Mouse (Mus musculus): Measurements from ENCODE around the gene Col4a3. TPM values are rescaled to one million over a fixed set of nuclear protein-coding genes. Genes with fewer than 3 reads are reported as not detected.
A peak's percentile ranks its signal among the peaks of the same experiment; 100 is the strongest.

The Col4a3 gene
- total and polyA plus RNA-seq, 2 experiments = 0.28 to 1.2 TPM

- no peaks in the 10 kb centered on the region for H3K36me3 ChIP-seq (ENCODE audit: control insufficient read depth, insufficient read depth, low read length)
- no peak overlapping the region for H3K27ac ChIP-seq (replicated peaks; ENCODE audit: insufficient read depth, low read depth, low read length)
- no peaks in the 10 kb centered on the region for H3K27me3 ChIP-seq (ENCODE audit: control insufficient read depth, insufficient read depth, low read length)
- no peak overlapping the region for H3K9ac ChIP-seq (ENCODE audit: low read depth, low read length)
- H3K4me1 ChIP-seq (ENCODE audit: control insufficient read depth, insufficient read depth, low read length) = no peaks in the 10 kb centered on the region
- 85% methylated on average over 6 of the region's 6 CpGs for WGBS
- TF ChIP-seq CTCF (IDR thresholded peaks at IDR 0.05; ENCODE audit: low read depth, low read length) (no peak), POLR2A (IDR thresholded peaks at IDR 0.05; ENCODE audit: extremely low read depth, insufficient read depth, low read length) (no peak)
- no peaks in the 10 kb centered on the region for H3K79me2 ChIP-seq (ENCODE audit: control insufficient read depth, insufficient read depth, low read length)
- no peak overlapping the region for H3K4me3 ChIP-seq (ENCODE audit: insufficient read depth, low read depth, low read length)
- no peak for DNase-seq (ENCODE audit: extremely low read depth, low read depth, low spot score)
Observed at GRCm38 (mm10) chr1:82687931-82688330, 101.2 kb downstream of the Col4a3 start.

- WGBS = 69% methylated on average over 3 of the region's 3 CpGs
- Histone ChIP-seq H3K9ac (ENCODE audit: low read depth, low read length) (no peak overlapping the region), H3K4me3 (ENCODE audit: insufficient read depth, low read depth, low read length) (no peak overlapping the region), H3K27ac (replicated peaks; ENCODE audit: insufficient read depth, low read depth, low read length) (no peak overlapping the region), H3K79me2 (ENCODE audit: control insufficient read depth, insufficient read depth, low read length) (no peaks in the 10 kb centered on the region), H3K4me1 (ENCODE audit: control insufficient read depth, insufficient read depth, low read length) (no peaks in the 10 kb centered on the region), H3K27me3 (ENCODE audit: control insufficient read depth, insufficient read depth, low read length) (no peaks in the 10 kb centered on the region), H3K36me3 (ENCODE audit: control insufficient read depth, insufficient read depth, low read length) (no peaks in the 10 kb centered on the region)
- TF ChIP-seq CTCF (IDR thresholded peaks at IDR 0.05; ENCODE audit: low read depth, low read length) = no peak
- no peak for DNase-seq (ENCODE audit: extremely low read depth, low read depth, low spot score)
Observed at GRCm38 (mm10) chr1:82695915-82696314, 109.2 kb downstream of the Col4a3 start.

- H3K27ac ChIP-seq (replicated peaks; ENCODE audit: insufficient read depth, low read depth, low read length) = no peak overlapping the region
Observed at GRCm38 (mm10) chr1:82717816-82718512, 131.2 kb downstream of the Col4a3 start.

DNA sequence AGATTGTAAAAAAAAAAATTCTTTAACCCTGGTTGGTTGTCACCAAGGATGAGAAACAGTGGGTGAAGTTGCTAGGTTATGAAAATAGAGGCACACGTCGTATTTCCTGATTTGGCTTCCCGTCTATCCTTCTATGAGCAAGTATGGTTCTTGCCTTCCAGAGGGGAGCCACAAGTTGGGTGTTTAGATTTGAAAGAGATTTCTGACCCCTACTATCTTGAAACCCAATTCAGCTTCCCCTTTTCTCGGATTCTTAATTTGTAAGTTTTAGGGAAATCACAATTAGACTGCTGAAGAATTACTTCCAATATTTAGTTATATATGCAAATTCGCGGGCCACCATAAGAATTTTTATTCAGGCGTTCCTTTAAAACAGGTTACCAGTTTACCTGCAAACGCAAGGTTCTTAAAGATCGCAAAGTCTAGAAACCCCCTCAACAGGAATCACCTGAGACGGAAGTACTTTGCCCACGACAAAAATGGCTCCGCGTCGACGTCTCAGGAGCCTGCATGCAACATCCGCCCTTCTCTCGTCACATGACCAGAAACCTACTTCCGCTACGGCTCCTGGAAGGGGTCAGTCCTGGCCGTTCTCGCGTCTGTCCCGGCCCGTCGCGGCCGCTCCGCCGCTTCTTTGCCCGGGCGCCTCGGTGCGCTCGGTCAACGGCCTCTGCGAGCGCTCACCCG is 137.8 kb downstream of the Col4a3 start, which contains the start of gene Mff:
TSS of gene Mff (plus strand) at position 552 of the 687 bp plus-strand sequence.
- peak within 1 kb of the TSS; percentile 94 for H3K9ac ChIP-seq (ENCODE audit: low read depth, low read length)
- H3K4me3 ChIP-seq (ENCODE audit: insufficient read depth, low read depth, low read length) = peak within 1 kb of the TSS; percentile 86
- 8% methylated on average over 38 of the region's 38 CpGs for WGBS
- peak; percentile 93 for DNase-seq (ENCODE audit: extremely low read depth, low read depth, low spot score)
- H3K27me3 ChIP-seq (ENCODE audit: control insufficient read depth, insufficient read depth, low read length) = no peaks in the 10 kb centered on the region
- peaks cover 6% of the 10 kb centered on the region; the same call in 1 of the 2 replicates for H3K79me2 ChIP-seq (ENCODE audit: control insufficient read depth, insufficient read depth, low read length)
- peak; percentile 33; the same call in 1 of the 2 replicates for TF ChIP-seq POLR2A (IDR thresholded peaks at IDR 0.05; ENCODE audit: extremely low read depth, insufficient read depth, low read length)
- TF ChIP-seq CTCF (IDR thresholded peaks at IDR 0.05; ENCODE audit: low read depth, low read length) = no peak
- peaks cover 3% of the 10 kb centered on the region; the same call in 1 of the 2 replicates for H3K4me1 ChIP-seq (ENCODE audit: control insufficient read depth, insufficient read depth, low read length)
- H3K36me3 ChIP-seq (ENCODE audit: control insufficient read depth, insufficient read depth, low read length) = peaks cover 17% of the 10 kb centered on the region
- H3K27ac ChIP-seq (replicated peaks; ENCODE audit: insufficient read depth, low read depth, low read length) = peak within 1 kb of the TSS; percentile 97

More at GRCm38 (mm10) chr1:82717816-82718512, 131.2 kb downstream of the Col4a3 start:
- Histone ChIP-seq H3K27me3 (ENCODE audit: control insufficient read depth, insufficient read depth, low read length) (no peaks in the 10 kb centered on the region), H3K9ac (ENCODE audit: low read depth, low read length) (no peak overlapping the region), H3K36me3 (ENCODE audit: control insufficient read depth, insufficient read depth, low read length) (no peaks in the 10 kb centered on the region), H3K4me3 (ENCODE audit: insufficient read depth, low read depth, low read length) (no peak overlapping the region), H3K4me1 (ENCODE audit: control insufficient read depth, insufficient read depth, low read length) (no peaks in the 10 kb centered on the region), H3K79me2 (ENCODE audit: control insufficient read depth, insufficient read depth, low read length) (no peaks in the 10 kb centered on the region)
- TF ChIP-seq CTCF (IDR thresholded peaks at IDR 0.05; ENCODE audit: low read depth, low read length) (no peak), POLR2A (IDR thresholded peaks at IDR 0.05; ENCODE audit: extremely low read depth, insufficient read depth, low read length) (no peak)
- 80% methylated on average over 9 of the region's 9 CpGs for WGBS
- DNase-seq (ENCODE audit: extremely low read depth, low read depth, low spot score) = no peak

DNA sequence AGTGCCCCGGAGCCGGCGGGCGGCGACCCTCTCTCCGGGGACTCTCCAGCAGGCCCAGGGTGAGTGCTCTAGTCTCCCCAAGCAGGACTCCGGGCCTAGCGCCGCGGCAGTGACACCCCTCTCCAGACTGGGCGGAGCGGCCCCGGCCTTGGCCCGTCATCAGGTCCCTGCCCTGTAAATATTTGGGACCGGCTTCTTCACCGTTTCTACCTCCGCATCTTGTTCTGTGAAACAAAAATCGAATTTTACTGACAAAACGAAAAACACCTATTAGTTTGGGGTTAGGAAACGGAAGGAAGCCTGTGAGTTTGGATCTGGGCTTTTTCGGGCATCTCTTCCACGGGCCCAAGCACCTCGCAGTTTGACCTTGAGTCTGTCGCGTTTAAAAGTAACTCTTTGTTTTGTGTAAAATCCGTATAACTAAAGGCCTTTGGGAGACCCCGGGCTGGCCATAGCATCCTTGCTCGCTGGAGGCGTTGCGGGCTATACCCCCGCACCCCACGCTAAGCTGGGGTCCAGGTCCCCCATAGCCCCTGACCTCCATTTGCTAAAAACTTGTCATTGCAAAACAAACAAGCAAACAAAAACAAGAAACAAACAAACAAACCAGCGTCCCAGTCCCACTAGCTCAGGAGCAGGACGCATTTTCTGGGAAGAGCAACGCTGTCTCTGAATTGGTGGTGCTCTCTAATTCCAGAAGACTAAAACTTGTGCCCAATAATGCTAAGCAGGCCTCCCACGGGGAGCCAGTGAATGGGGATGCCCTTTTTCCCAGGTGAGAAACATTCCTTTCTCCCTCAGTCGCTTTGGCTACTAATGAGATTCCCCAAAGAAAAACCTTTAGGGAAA is 138.5 kb downstream of the Col4a3 start:
- H3K36me3 ChIP-seq (ENCODE audit: control insufficient read depth, insufficient read depth, low read length) = peaks cover 20% of the 10 kb centered on the region
- peak; percentile 80 for DNase-seq (ENCODE audit: extremely low read depth, low read depth, low spot score)
- WGBS = under 1% methylated on average over 37 of the region's 37 CpGs

More for the DNA sequence above, 138.5 kb downstream of the Col4a3 start:
- H3K27ac ChIP-seq (replicated peaks; ENCODE audit: insufficient read depth, low read depth, low read length) = peak overlapping the region; percentile 97
- TF ChIP-seq CTCF (IDR thresholded peaks at IDR 0.05; ENCODE audit: low read depth, low read length) (no peak), POLR2A (IDR thresholded peaks at IDR 0.05; ENCODE audit: extremely low read depth, insufficient read depth, low read length) (no peak)
- H3K4me3 ChIP-seq (ENCODE audit: insufficient read depth, low read depth, low read length) = peak overlapping the region; percentile 86
- peaks cover 3% of the 10 kb centered on the region; the same call in 1 of the 2 replicates for H3K4me1 ChIP-seq (ENCODE audit: control insufficient read depth, insufficient read depth, low read length)
- H3K79me2 ChIP-seq (ENCODE audit: control insufficient read depth, insufficient read depth, low read length) = peaks cover 6% of the 10 kb centered on the region; the same call in 1 of the 2 replicates
- peak overlapping the region; percentile 94 for H3K9ac ChIP-seq (ENCODE audit: low read depth, low read length)
- H3K27me3 ChIP-seq (ENCODE audit: control insufficient read depth, insufficient read depth, low read length) = no peaks in the 10 kb centered on the region
